Mouse (Mus musculus) left cerebral cortex, postnatal 25 days (tissue): Measurements from ENCODE around the gene Hoxc5. TPM values are rescaled to one million over a fixed set of nuclear protein-coding genes. Genes with fewer than 3 reads are reported as not detected.

Experiments used
- DNase-seq, 2 experiments: peaks; one replicate each; pipeline ENCODE4 v3.0.0; 2022; ENCODE audit warnings: low spot score in 2 of 2, mixed read lengths in 1 of 2
- intact Hi-C: fragments of 180-260 bp; cut with DNase I; formaldehyde crosslinking; loops from one replicate; pipeline ENCODE4 v1.15.1; 2025
- total RNA-seq, 2 experiments: library from RNA; stranded (reverse); gene quantifications; 2 replicates each; pipeline ENCODE4 v1.2.3; 2021

The Hoxc5 gene
- total RNA-seq, 2 experiments from 2014 or later = not detected

- no peak for DNase-seq
- intact Hi-C loops = no loop called here
These were observed 34.9 kb downstream of the Hoxc5 start for GRCm38 (mm10) chr15:103002156-103002555.

- intact Hi-C loops = no loop called here
These were observed 35.7 kb downstream of the Hoxc5 start for GRCm38 (mm10) chr15:103002821-103003448.

GRCm38 (mm10) chr15:103005308-103005707 lies 38.1 kb downstream of the Hoxc5 start:
- intact Hi-C loops = no loop called here
- no peak for DNase-seq

More at GRCm38 (mm10) chr15:103002821-103003448, 35.7 kb downstream of the Hoxc5 start:
- DNase-seq = no peak

- intact Hi-C loops = no loop called here
- no peak for DNase-seq
These were observed 38.6 kb downstream of the Hoxc5 start for GRCm38 (mm10) chr15:103005797-103006196.

- intact Hi-C loops = no loop called here
- DNase-seq = no peak
These were observed 39.1 kb downstream of the Hoxc5 start for GRCm38 (mm10) chr15:103006326-103006725.

GRCm38 (mm10) chr15:103009265-103010111 lies 42.2 kb downstream of the Hoxc5 start:
- DNase-seq = no peak
- intact Hi-C loops = loop anchor here (5.0 kb wide), 1 partner anchor 113 kb away; no protein-coding TSS in a partner anchor

GRCm38 (mm10) chr15:103010112-103010846 lies 43.0 kb downstream of the Hoxc5 start:
- intact Hi-C loops = loop anchor here (5.0 kb wide), 1 partner anchor 112 kb away; no protein-coding TSS in a partner anchor
- no peak for DNase-seq

- intact Hi-C loops = loop anchor here (5.0 kb wide), 1 partner anchor 111 kb away; no protein-coding TSS in a partner anchor
- DNase-seq = no peak
These were observed 43.8 kb downstream of the Hoxc5 start for GRCm38 (mm10) chr15:103010847-103011555.

GRCm38 (mm10) chr15:103011928-103012486 lies 44.8 kb downstream of the Hoxc5 start:
- no peak for DNase-seq
- intact Hi-C loops = loop anchor here (2.0 to 5.0 kb wide), 2 partner anchors 110 to 161 kb away; no protein-coding TSS in a partner anchor

- peak; percentile 40 to 44 for DNase-seq
These were observed 46.2 kb downstream of the Hoxc5 start for GRCm38 (mm10) chr15:103013238-103013984.

GRCm38 (mm10) chr15:103014166-103015008 lies 47.1 kb downstream of the Hoxc5 start:
- intact Hi-C loops = loop anchor here (5.0 kb wide), 1 partner anchor 108 kb away; no protein-coding TSS in a partner anchor
- no peak for DNase-seq

More at GRCm38 (mm10) chr15:103013238-103013984, 46.2 kb downstream of the Hoxc5 start:
- intact Hi-C loops = loop anchor here (1.0 to 5.0 kb wide), 3 partner anchors 109 to 159 kb away; no protein-coding TSS in a partner anchor

- intact Hi-C loops = no loop called here
- no peak for DNase-seq
These were observed 47.8 kb downstream of the Hoxc5 start for GRCm38 (mm10) chr15:103015009-103015399.

GRCm38 (mm10) chr15:103015406-103016166 lies 48.3 kb downstream of the Hoxc5 start:
- intact Hi-C loops = no loop called here
- DNase-seq = no peak

- intact Hi-C loops = no loop called here
- DNase-seq = no peak
These were observed 51.4 kb downstream of the Hoxc5 start, which contains the start of gene Hoxc4 for GRCm38 (mm10) chr15:103018636-103019035. Hoxc4 (plus strand) TSS chr15:103018934.

GRCm38 (mm10) chr15:103020899-103021418 lies 53.7 kb downstream of the Hoxc5 start:
- DNase-seq = no peak
- intact Hi-C loops = no loop called here

- DNase-seq = no peak
- intact Hi-C loops = no loop called here
These were observed 54.3 kb downstream of the Hoxc5 start for GRCm38 (mm10) chr15:103021544-103021943.
